Mouse (Mus musculus) hindbrain, embryonic 12.5 days (tissue): ENCODE measurements around the gene Gps1. TPM values are rescaled to one million over a fixed set of nuclear protein-coding genes. Genes with fewer than 3 reads are reported as not detected.
A peak's percentile ranks its signal among the peaks of the same experiment; 100 is the strongest.

Experiments
- ATAC-seq: fragments of 200-750 bp; cut with Nextera tagmentation; 2 replicates; pipeline ENCODE4 v1.8.0; 2017; ENCODE audit warnings: moderate TSS enrichment; ENCODE audit not compliant: low FRiP score
- H3K27ac ChIP-seq: fragments of 300-500 bp; sonication (generic); 2 replicates; pipeline ENCODE4 v1.5.1; 2016; ENCODE audit warnings: mild to moderate bottlenecking
- H3K27me3 ChIP-seq: fragments of 300-500 bp; sonication (generic); 2 replicates; pipeline ENCODE4 v1.6.1; 2016; ENCODE audit warnings: mild to moderate bottlenecking
- H3K36me3 ChIP-seq: fragments of 300-500 bp; sonication (generic); 2 replicates; pipeline ENCODE4 v1.6.1; 2016; ENCODE audit warnings: mild to moderate bottlenecking
- H3K4me1 ChIP-seq: fragments of 300-500 bp; sonication (generic); 2 replicates; pipeline ENCODE4 v1.6.1; 2016
- H3K4me2 ChIP-seq: fragments of 300-500 bp; sonication (generic); replicated peaks from 2 replicates; pipeline ENCODE4 v1.6.1; 2016; ENCODE audit warnings: mild to moderate bottlenecking
- H3K4me3 ChIP-seq: fragments of 300-500 bp; sonication (generic); 2 replicates; pipeline ENCODE4 v1.5.1; 2016; ENCODE audit warnings: mild to moderate bottlenecking
- H3K9ac ChIP-seq: fragments of 300-500 bp; sonication (generic); 2 replicates; pipeline ENCODE4 v1.6.1; 2016; ENCODE audit warnings: mild to moderate bottlenecking, moderate library complexity
- H3K9me3 ChIP-seq: fragments of 300-500 bp; sonication (generic); replicated peaks from 2 replicates; pipeline ENCODE4 v1.6.1; 2016; ENCODE audit warnings: mild to moderate bottlenecking
- WGBS: fragments of 180-500 bp; shearing (Covaris S2); methylation state at CpG from one replicate; pipeline ENCODE4 v1.1.7; 2016; 5-methylcytosine and 5-hydroxymethylcytosine counted together
- polyA plus RNA-seq: library from polyadenylated mRNA; unstranded; fragments of >200 nt; fragmentation: Nextera tagmentation; extraction: Ambion mirVana; gene quantifications from 2 replicates; pipeline ENCODE4 v1.2.1, GENCODE M21; 2016

Gps1 gene
- polyA plus RNA-seq, 1 experiment from 2014 or later = 232 TPM

DNA sequence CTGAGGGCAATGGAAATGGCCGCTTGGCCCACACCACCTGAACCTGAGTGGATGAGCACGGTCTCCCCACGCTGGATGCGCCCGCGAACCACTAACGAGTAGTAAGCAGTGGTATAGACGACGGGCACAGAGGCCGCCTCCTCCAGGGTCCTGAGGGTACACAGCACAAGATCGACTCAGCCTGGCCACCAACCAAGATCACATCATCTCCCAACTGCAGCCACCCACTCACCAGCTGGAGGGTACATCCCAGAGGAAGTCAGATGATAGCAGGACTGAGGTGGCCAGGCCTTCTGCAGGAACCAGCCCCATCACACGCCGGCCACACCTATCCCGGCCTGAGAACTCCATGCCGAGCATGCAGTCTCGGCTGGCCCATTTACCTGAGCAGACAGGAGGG is 28.0 kb downstream of the Gps1 start:
- 97% methylated on average over 16 of the region's 16 CpGs for WGBS
- Histone ChIP-seq H3K9me3 (no peaks in the 10 kb centered on the region), H3K4me2 (no peak overlapping the region), H3K4me3 (no peak overlapping the region), H3K36me3 (peaks cover 100% of the 10 kb centered on the region), H3K27me3 (no peaks in the 10 kb centered on the region), H3K27ac (no peak overlapping the region), H3K4me1 (no peaks in the 10 kb centered on the region), H3K9ac (no peak overlapping the region)
- no peak for ATAC-seq

- Histone ChIP-seq H3K9me3 (no peaks in the 10 kb centered on the region), H3K9ac (no peak overlapping the region), H3K27me3 (no peaks in the 10 kb centered on the region), H3K27ac (no peak overlapping the region), H3K4me2 (no peak overlapping the region), H3K4me1 (peaks cover 16% of the 10 kb centered on the region), H3K36me3 (peaks cover 99% of the 10 kb centered on the region), H3K4me3 (no peak overlapping the region)
- 92% methylated on average over 6 of the region's 6 CpGs for WGBS
- ATAC-seq = no peak
Observed at GRCm38 (mm10) chr11:120817358-120817757, 33.3 kb downstream of the Gps1 start.

- WGBS = 97% methylated on average over 13 of the region's 13 CpGs
- H3K4me2 ChIP-seq = no peak overlapping the region
- no peak overlapping the region for H3K9ac ChIP-seq
- no peak overlapping the region for H3K27ac ChIP-seq
- peaks cover 25% of the 10 kb centered on the region for H3K4me1 ChIP-seq
- no peak overlapping the region for H3K4me3 ChIP-seq
- no peaks in the 10 kb centered on the region for H3K27me3 ChIP-seq
- H3K9me3 ChIP-seq = no peaks in the 10 kb centered on the region
- ATAC-seq = no peak
- peaks cover 91% of the 10 kb centered on the region for H3K36me3 ChIP-seq
Observed at GRCm38 (mm10) chr11:120818251-120818650, 34.2 kb downstream of the Gps1 start.

GRCm38 (mm10) chr11:120819556-120819955 is 35.5 kb downstream of the Gps1 start:
- no peak overlapping the region for H3K27ac ChIP-seq
- no peak overlapping the region for H3K4me3 ChIP-seq
- 94% methylated on average over 6 of the region's 6 CpGs for WGBS
- H3K27me3 ChIP-seq = no peaks in the 10 kb centered on the region
- H3K36me3 ChIP-seq = peaks cover 78% of the 10 kb centered on the region
- ATAC-seq = no peak
- peaks cover 25% of the 10 kb centered on the region for H3K4me1 ChIP-seq
- no peak overlapping the region for H3K9ac ChIP-seq
- no peak overlapping the region for H3K4me2 ChIP-seq
- H3K9me3 ChIP-seq = no peaks in the 10 kb centered on the region

DNA sequence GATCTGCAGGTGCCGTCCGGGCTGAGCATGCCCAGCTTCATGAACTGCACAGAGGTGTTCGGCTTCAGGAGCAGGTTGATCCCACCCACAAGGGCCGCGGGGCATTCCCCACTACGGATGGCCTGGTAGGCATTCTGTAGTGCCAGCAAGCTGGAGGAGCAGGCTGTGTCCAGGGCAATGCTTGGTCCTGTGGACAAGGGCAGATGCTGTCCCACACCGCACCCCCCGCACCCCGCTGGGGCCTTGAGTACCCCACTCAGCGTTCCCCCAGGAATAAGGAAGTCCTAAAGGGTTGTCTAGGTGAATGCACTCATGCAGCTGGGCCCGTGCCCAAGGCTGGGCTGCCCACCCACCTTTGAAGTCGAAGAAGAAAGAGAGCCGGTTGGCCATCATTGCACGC is 36.5 kb downstream of the Gps1 start:
- no peak for ATAC-seq
- Histone ChIP-seq H3K4me1 (peaks cover 32% of the 10 kb centered on the region), H3K4me2 (peak overlapping the region; percentile 99), H3K27ac (no peak overlapping the region), H3K9me3 (no peaks in the 10 kb centered on the region), H3K36me3 (peaks cover 68% of the 10 kb centered on the region), H3K27me3 (no peaks in the 10 kb centered on the region), H3K4me3 (no peak overlapping the region), H3K9ac (no peak overlapping the region)
- 92% methylated on average over 14 of the region's 14 CpGs for WGBS

- peak overlapping the region; percentile 99 for H3K4me2 ChIP-seq
- H3K4me3 ChIP-seq = peak overlapping the region; percentile 91
- no peak for ATAC-seq
- no peak overlapping the region for H3K27ac ChIP-seq
- peak overlapping the region; percentile 96 for H3K9ac ChIP-seq
- peaks cover 40% of the 10 kb centered on the region for H3K4me1 ChIP-seq
- H3K27me3 ChIP-seq = no peaks in the 10 kb centered on the region
- H3K9me3 ChIP-seq = no peaks in the 10 kb centered on the region
- H3K36me3 ChIP-seq = peaks cover 60% of the 10 kb centered on the region
- WGBS = 86% methylated on average over 14 of the region's 14 CpGs
Observed at GRCm38 (mm10) chr11:120821076-120821922, 37.2 kb downstream of the Gps1 start.

GRCm38 (mm10) chr11:120822321-120822720 is 38.2 kb downstream of the Gps1 start:
- 58% methylated on average over 4 of the region's 4 CpGs for WGBS
- 0 out of 2 replicates have a peak overlapping the region, but pooled peaks have one; percentile 98 for H3K27ac ChIP-seq
- peak overlapping the region; percentile 99 for H3K4me2 ChIP-seq
- H3K9ac ChIP-seq = peak overlapping the region; percentile 96
- no peaks in the 10 kb centered on the region for H3K9me3 ChIP-seq
- H3K36me3 ChIP-seq = peaks cover 50% of the 10 kb centered on the region
- no peaks in the 10 kb centered on the region for H3K27me3 ChIP-seq
- peaks cover 43% of the 10 kb centered on the region for H3K4me1 ChIP-seq
- no peak for ATAC-seq
- peak overlapping the region; percentile 91 for H3K4me3 ChIP-seq

DNA sequence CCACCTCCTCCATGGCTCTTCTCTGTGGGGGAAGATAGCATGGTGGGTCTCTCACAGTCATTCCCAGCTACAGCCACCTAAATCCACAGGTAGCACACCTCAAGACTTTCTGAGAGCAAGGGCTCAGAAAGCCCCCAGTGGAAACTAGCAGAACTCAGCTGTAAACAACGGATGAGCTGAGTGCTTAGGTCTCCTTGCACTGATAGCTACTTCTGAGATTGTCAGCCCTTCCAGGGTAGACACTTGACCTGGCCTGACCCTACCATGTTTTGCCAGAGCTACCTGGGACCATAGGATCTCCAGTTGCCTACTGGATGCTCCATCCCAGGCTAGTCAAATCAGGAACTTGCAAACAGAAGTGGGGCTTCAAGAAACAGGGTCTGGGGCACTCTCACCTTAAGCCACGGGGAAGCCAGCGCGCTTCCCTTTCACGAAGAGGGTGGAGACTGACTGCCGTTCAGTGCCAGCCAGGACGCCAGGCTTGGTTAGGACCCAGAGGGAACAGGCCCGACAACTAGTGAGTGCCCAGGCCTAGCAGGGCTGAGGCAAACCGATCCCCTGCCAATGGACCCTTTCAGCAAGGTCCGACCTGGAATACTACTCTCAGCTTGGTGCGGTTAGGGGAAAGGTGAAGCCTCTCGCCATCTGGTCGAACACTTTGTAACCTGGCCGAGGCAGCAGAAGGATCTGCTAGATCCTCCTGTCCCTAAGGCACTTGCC is 38.9 kb downstream of the Gps1 start:
- ATAC-seq = no peak
- H3K4me3 ChIP-seq = peak overlapping the region; percentile 91
- H3K36me3 ChIP-seq = peaks cover 43% of the 10 kb centered on the region
- H3K27ac ChIP-seq = peak overlapping the region; percentile 98
- H3K27me3 ChIP-seq = no peaks in the 10 kb centered on the region
- H3K9me3 ChIP-seq = no peaks in the 10 kb centered on the region
- peak overlapping the region; percentile 96 for H3K9ac ChIP-seq
- H3K4me1 ChIP-seq = peaks cover 43% of the 10 kb centered on the region
- WGBS = 1% methylated on average over 14 of the region's 14 CpGs
- H3K4me2 ChIP-seq = peak overlapping the region; percentile 99

DNA sequence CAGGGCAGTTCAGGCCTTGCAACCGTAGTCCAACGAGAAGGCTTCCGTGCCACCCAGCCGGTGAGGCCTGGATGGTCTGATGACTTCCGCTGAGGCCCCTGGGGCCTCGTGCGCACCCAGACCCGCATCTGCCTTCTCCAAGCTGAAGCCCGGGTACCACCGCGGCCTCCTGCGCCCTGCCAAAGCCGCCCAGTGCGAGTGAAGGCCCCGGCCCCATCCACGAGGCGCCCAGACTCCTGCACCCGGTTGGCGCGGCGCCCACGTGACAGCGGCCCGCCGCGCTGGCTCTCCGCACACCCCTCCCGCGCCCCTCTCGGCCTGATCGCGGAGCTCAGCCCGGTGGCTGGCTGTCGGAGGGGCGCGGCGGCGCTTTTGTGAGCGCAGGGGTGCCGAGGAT is 39.5 kb downstream of the Gps1 start:
- peaks cover 43% of the 10 kb centered on the region for H3K4me1 ChIP-seq
- peak overlapping the region; percentile 91 for H3K4me3 ChIP-seq
- 1% methylated on average over 40 of the region's 40 CpGs for WGBS
- no peaks in the 10 kb centered on the region for H3K9me3 ChIP-seq
- peak overlapping the region; percentile 96 for H3K9ac ChIP-seq
- peak; percentile 61 for ATAC-seq
- H3K4me2 ChIP-seq = peak overlapping the region; percentile 99
- H3K27ac ChIP-seq = peak overlapping the region; percentile 98
- H3K36me3 ChIP-seq = peaks cover 38% of the 10 kb centered on the region
- H3K27me3 ChIP-seq = no peaks in the 10 kb centered on the region

GRCm38 (mm10) chr11:120823956-120824786 is 40.1 kb downstream of the Gps1 start, which contains the start of gene Fasn:
Gene Fasn, minus strand, starts transcription at chr11:120824547.
- WGBS = under 1% methylated on average over 108 of the region's 109 CpGs
- peak; percentile 92 for ATAC-seq

DNA sequence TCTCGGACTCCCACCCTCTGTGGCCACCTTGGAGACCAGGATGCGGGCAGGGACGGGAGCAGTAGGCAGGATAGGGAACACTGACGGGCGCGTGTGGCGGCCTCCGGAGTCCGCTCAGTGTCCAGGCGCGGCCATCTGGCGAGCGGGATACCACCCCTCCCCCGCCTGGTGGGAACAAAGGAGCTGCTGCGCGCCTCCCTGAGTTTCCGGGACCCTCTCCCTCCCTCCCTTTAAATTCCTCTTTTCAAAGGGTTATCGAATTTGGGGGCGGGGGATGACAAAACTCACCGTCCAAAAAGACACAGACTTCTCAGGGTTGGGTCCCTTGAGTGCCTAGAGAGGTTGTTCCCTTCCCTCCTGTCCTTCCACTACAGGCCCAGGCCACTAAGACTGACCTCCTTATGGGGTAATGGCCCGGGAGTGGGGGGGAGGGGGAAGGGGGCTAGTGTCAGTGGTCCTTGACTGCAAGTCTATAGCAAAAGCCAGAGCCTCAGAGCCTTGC is 40.8 kb downstream of the Gps1 start:
- Histone ChIP-seq H3K36me3 (peaks cover 25% of the 10 kb centered on the region), H3K9me3 (no peaks in the 10 kb centered on the region), H3K4me3 (peak overlapping the region; percentile 91), H3K27ac (peak overlapping the region; percentile 98), H3K4me1 (peaks cover 43% of the 10 kb centered on the region), H3K27me3 (no peaks in the 10 kb centered on the region), H3K9ac (peak overlapping the region; percentile 96), H3K4me2 (peak overlapping the region; percentile 99)
- WGBS = 1% methylated on average over 21 of the region's 21 CpGs
- peak; percentile 75 for ATAC-seq

More at GRCm38 (mm10) chr11:120823956-120824786, 40.1 kb downstream of the Gps1 start, which contains the start of gene Fasn:
- Histone ChIP-seq H3K36me3 (peaks cover 32% of the 10 kb centered on the region), H3K4me2 (peak within 1 kb of the TSS; percentile 99), H3K4me3 (peak within 1 kb of the TSS; percentile 91), H3K27ac (peak within 1 kb of the TSS; percentile 98), H3K4me1 (peaks cover 43% of the 10 kb centered on the region), H3K9ac (peak within 1 kb of the TSS; percentile 96), H3K27me3 (no peaks in the 10 kb centered on the region), H3K9me3 (no peaks in the 10 kb centered on the region)
